Mouse (Mus musculus): Measurements from ENCODE around the gene Pmf1.

- TF ChIP-seq CTCF (IDR thresholded peaks at IDR 0.05; ENCODE audit: low read depth, low read length) (no peak), POLR2A (IDR thresholded peaks at IDR 0.05; ENCODE audit: extremely low read depth, insufficient read depth, low read length) (no peak)
Observed at GRCm38 (mm10) chr3:88420771-88421170, 10.6 kb upstream of the Pmf1 start.

Data from liver, adult 2 months (tissue).